Mouse (Mus musculus): Measurements from ENCODE around the gene Nup214. TPM values are rescaled to one million over a fixed set of nuclear protein-coding genes. Genes with fewer than 3 reads are reported as not detected.

The Nup214 gene
- total and polyA plus RNA-seq, 3 experiments = 33.1 to 90.8 (median 55.5) TPM

DNA sequence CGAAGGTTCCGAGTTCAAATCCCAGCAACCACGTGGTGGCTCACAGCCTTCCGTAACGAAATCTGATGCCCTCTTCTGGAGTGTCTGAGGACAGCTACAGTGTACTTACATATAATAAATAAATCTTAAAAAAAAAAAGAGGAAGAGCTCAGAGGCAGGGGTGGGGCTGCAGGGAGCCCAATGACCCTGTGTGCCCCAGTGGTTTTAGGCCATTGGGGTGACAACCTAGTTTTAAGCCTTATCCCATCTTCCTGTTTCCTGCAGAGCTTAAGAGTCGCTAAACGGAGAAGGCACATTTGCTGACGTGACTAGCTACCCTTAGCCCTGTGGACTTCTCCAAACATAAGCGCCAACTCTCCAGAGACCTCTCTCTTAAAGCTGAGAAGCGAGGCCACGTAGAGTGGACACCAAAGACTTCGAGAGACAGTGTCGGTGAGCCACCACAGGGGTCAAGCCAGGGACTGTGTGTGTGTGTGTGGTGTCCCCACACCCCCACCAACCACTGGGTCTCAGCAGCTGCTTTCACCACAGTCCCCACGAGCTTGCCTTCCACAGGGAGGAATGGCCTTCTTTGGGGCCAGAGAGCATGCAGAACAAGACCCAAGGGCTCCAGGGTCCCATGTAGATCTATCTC, 107.2 kb downstream of the Nup214 start:
- Histone ChIP-seq H3K4me3 (ENCODE audit: low read depth, low read length) (peak overlapping the region; percentile 39; the same call in 1 of the 2 replicates), H3K9me3 (replicated peaks) (peaks cover 11% of the 10 kb centered on the region), H3K27me3 (ENCODE audit: insufficient read depth, low read length) (peaks cover 49% of the 10 kb centered on the region), H3K4me1 (ENCODE audit: insufficient read depth, low read depth, low read length) (peaks cover 60% of the 10 kb centered on the region), H3K36me3 (replicated peaks) (peaks cover 3% of the 10 kb centered on the region)
- TF ChIP-seq TAL1 (conservative IDR thresholded peaks at IDR 0.05; ENCODE audit: low read depth, low read length) (no peak), CTCF (IDR thresholded peaks at IDR 0.05; ENCODE audit: low read depth, low read length) (no peak), POLR2AphosphoS5 (IDR thresholded peaks at IDR 0.05; ENCODE audit: insufficient replicate concordance, low read depth, low read length) (no peak), GATA2 (IDR thresholded peaks at IDR 0.05; ENCODE audit: borderline replicate concordance, low read depth, low read length) (no peak), GATA1 (IDR thresholded peaks at IDR 0.05; ENCODE audit: borderline replicate concordance, low read length) (no peak)
- peak; percentile 60 for ATAC-seq (ENCODE audit: extremely low read depth, insufficient number of reproducible peaks, low FRiP score, poor library complexity, severe bottlenecking)
- DNase-seq (ENCODE audit: low spot score) = peak; percentile 63

DNA sequence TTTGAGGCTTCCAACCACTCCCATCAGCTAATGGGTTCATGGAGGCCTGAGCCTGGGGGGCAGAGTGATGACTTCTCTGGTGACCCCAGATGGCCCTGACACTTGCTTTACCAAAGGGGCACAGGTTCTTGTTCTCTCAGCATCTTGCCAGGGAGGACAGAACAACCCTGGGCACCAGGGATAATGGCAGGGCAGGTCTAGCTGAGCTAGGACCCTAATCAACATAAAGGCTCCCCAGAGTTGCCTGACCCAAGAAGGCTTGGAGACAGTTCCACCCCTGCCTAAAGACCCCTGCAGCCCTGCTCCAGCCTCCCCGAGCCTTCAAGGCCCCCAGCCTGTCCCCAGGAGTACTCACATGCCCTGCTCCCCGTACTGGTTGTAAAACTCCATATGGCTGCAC, 108.0 kb downstream of the Nup214 start:
- peaks cover 11% of the 10 kb centered on the region for H3K9me3 ChIP-seq (replicated peaks)
- TF ChIP-seq POLR2AphosphoS5 (IDR thresholded peaks at IDR 0.05; ENCODE audit: insufficient replicate concordance, low read depth, low read length) (no peak), CTCF (IDR thresholded peaks at IDR 0.05; ENCODE audit: low read depth, low read length) (no peak), TAL1 (conservative IDR thresholded peaks at IDR 0.05; ENCODE audit: low read depth, low read length) (no peak), GATA2 (IDR thresholded peaks at IDR 0.05; ENCODE audit: borderline replicate concordance, low read depth, low read length) (no peak), GATA1 (IDR thresholded peaks at IDR 0.05; ENCODE audit: borderline replicate concordance, low read length) (no peak)
- H3K36me3 ChIP-seq (replicated peaks) = peaks cover 3% of the 10 kb centered on the region
- ATAC-seq (ENCODE audit: extremely low read depth, insufficient number of reproducible peaks, low FRiP score, poor library complexity, severe bottlenecking) (no peak), DNase-seq (ENCODE audit: low spot score) (no peak)
- H3K27me3 ChIP-seq (ENCODE audit: insufficient read depth, low read length) = peaks cover 56% of the 10 kb centered on the region
- H3K4me1 ChIP-seq (ENCODE audit: insufficient read depth, low read depth, low read length) = peaks cover 56% of the 10 kb centered on the region
- H3K4me3 ChIP-seq (ENCODE audit: low read depth, low read length) = peak overlapping the region; percentile 39; the same call in 1 of the 2 replicates

DNA sequence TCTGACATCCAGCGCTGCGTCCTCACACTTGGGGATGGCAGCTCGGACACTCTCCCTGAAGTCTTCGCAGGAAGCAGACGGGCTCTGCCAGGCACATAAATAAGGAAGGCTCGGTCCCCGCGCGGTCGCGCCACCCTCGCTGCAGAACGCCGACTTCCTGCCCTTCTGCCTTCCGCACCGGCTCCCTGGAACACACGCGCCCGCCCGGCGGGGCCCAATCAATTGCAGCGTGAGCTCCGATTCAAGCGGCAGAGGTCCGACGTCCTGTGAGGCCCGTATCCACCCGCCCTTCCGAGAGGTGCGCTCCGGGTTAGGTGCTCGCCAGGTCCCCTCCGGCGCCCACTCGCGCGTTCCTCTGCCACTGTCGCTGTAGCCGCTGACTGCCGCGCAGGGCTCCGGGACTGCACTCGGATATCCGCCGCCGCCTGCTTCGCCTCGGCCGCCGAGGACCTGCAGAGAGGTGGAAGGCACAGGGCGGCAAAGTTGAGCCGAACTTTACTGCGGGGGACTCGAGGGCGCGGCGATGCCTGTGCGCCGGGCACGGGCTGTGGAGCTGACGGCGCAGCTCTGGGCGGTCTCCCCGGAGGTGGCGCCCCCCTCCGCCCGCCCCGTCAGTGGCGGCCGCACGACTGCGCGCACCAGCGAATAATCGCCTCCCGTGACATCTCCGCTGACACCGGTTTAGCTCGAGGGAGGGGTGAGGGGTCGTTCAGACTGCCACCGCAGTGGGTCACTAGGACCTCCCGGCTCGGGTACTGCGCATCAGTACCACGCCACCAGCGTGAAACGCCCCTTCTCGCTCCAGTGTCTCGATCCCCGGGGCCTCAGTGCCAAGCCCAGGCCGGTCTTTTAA, 109.1 kb downstream of the Nup214 start:
- H3K4me1 ChIP-seq (ENCODE audit: insufficient read depth, low read depth, low read length) = peaks cover 52% of the 10 kb centered on the region
- no peak for ATAC-seq (ENCODE audit: extremely low read depth, insufficient number of reproducible peaks, low FRiP score, poor library complexity, severe bottlenecking)
- no peak for DNase-seq (ENCODE audit: low spot score)
- peaks cover 68% of the 10 kb centered on the region for H3K27me3 ChIP-seq (ENCODE audit: insufficient read depth, low read length)
- peak overlapping the region; percentile 71 for H3K4me3 ChIP-seq (ENCODE audit: low read depth, low read length)
- H3K9me3 ChIP-seq (replicated peaks) = peaks cover 11% of the 10 kb centered on the region
- no peak for TF ChIP-seq POLR2AphosphoS5 (IDR thresholded peaks at IDR 0.05; ENCODE audit: insufficient replicate concordance, low read depth, low read length)
- TF ChIP-seq GATA2 (IDR thresholded peaks at IDR 0.05; ENCODE audit: borderline replicate concordance, low read depth, low read length) = no peak
- TF ChIP-seq CTCF (IDR thresholded peaks at IDR 0.05; ENCODE audit: low read depth, low read length) = no peak
- TF ChIP-seq GATA1 (IDR thresholded peaks at IDR 0.05; ENCODE audit: borderline replicate concordance, low read length) = no peak
- TF ChIP-seq TAL1 (conservative IDR thresholded peaks at IDR 0.05; ENCODE audit: low read depth, low read length) = no peak
- peaks cover 3% of the 10 kb centered on the region for H3K36me3 ChIP-seq (replicated peaks)

DNA sequence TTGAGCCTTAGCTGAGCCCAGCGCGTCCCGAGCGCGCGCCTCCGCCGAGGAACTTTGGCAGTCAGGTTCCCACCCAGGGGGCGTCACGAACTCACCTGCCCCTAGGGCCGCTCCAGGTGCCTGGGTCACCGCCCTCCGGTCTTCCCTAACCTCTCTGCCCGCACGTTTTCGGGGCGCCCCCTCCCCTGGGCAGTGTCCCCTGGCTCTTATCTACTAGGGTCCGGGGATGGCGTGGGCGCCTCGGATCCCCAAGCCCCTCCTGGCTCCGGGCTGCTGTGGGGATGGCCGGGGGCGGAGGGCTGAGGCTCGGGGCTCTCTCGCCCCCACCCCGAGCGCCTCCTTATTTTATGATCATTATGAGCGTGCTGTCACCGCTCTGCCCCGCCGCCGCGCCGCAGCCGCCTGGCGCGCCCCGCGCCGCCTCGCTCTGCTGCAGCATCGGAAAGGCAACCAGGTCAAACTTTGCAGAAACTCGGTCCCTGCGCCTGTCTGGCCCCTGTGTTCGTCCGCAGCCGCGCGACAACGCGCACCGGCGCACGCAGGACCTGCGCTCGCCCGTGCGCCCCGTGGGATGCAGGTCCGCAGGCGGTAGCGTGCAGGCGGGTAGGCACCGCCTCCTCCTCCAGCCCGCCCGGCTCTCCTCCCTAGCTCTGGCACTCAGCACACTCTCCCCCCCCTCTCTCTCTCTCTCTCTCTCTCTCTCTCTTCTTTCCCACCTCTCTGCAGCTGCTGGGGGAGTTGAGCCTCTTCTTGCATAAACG, 110.1 kb downstream of the Nup214 start, which contains the start of gene Fam78a:
Gene Fam78a (minus strand): TSS at position 747 of the 761 bp plus-strand sequence.
- Histone ChIP-seq H3K36me3 (replicated peaks) (peaks cover under 1% of the 10 kb centered on the region), H3K4me3 (ENCODE audit: low read depth, low read length) (peak within 1 kb of the TSS; percentile 71), H3K4me1 (ENCODE audit: insufficient read depth, low read depth, low read length) (peaks cover 43% of the 10 kb centered on the region), H3K27me3 (ENCODE audit: insufficient read depth, low read length) (peaks cover 71% of the 10 kb centered on the region), H3K9me3 (replicated peaks) (peaks cover 11% of the 10 kb centered on the region)
- TF ChIP-seq TAL1 (conservative IDR thresholded peaks at IDR 0.05; ENCODE audit: low read depth, low read length) (no peak), GATA2 (IDR thresholded peaks at IDR 0.05; ENCODE audit: borderline replicate concordance, low read depth, low read length) (no peak), GATA1 (IDR thresholded peaks at IDR 0.05; ENCODE audit: borderline replicate concordance, low read length) (no peak), POLR2AphosphoS5 (IDR thresholded peaks at IDR 0.05; ENCODE audit: insufficient replicate concordance, low read depth, low read length) (no peak), CTCF (IDR thresholded peaks at IDR 0.05; ENCODE audit: low read depth, low read length) (no peak)
- peak; percentile 37 for ATAC-seq (ENCODE audit: extremely low read depth, insufficient number of reproducible peaks, low FRiP score, poor library complexity, severe bottlenecking)
- peak; percentile 59 for DNase-seq (ENCODE audit: low spot score)

DNA sequence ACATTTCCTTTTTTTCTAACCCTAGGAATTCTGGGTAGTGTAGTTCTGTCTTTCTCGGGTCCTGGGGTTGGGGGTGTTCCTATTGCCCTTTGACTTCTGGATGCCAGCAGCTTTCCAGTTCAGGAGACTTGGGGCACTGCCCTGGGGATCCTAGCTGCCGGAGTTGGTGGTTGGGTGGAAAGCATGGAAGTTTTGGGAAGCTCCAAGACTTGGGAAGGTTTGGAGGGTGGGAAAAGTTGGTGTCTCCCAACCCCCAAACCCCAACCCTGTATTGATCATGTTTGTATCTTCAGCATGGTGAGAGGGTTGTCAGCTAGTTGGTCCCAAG, 110.6 kb downstream of the Nup214 start:
- ATAC-seq (ENCODE audit: extremely low read depth, insufficient number of reproducible peaks, low FRiP score, poor library complexity, severe bottlenecking) = no peak

More for the DNA sequence above, 110.6 kb downstream of the Nup214 start:
- DNase-seq (ENCODE audit: low spot score) = no peak
- no peak for TF ChIP-seq TAL1 (conservative IDR thresholded peaks at IDR 0.05; ENCODE audit: low read depth, low read length)
- TF ChIP-seq POLR2AphosphoS5 (IDR thresholded peaks at IDR 0.05; ENCODE audit: insufficient replicate concordance, low read depth, low read length) = no peak
- no peak for TF ChIP-seq GATA2 (IDR thresholded peaks at IDR 0.05; ENCODE audit: borderline replicate concordance, low read depth, low read length)
- TF ChIP-seq GATA1 (IDR thresholded peaks at IDR 0.05; ENCODE audit: borderline replicate concordance, low read length) = no peak
- no peak for TF ChIP-seq CTCF (IDR thresholded peaks at IDR 0.05; ENCODE audit: low read depth, low read length)
- H3K27me3 ChIP-seq (ENCODE audit: insufficient read depth, low read length) = peaks cover 71% of the 10 kb centered on the region
- H3K36me3 ChIP-seq (replicated peaks) = no peaks in the 10 kb centered on the region
- peaks cover 42% of the 10 kb centered on the region for H3K4me1 ChIP-seq (ENCODE audit: insufficient read depth, low read depth, low read length)
- H3K4me3 ChIP-seq (ENCODE audit: low read depth, low read length) = peak overlapping the region; percentile 71; the same call in 1 of the 2 replicates
- peaks cover 11% of the 10 kb centered on the region for H3K9me3 ChIP-seq (replicated peaks)
